In genomic region chr3:100712140-100712539, GRCm38 (mm10) we compare ENCODE assay signal across 18 mouse cellular contexts. TPM values are rescaled to one million over a fixed set of nuclear protein-coding genes. Genes with fewer than 3 reads are reported as not detected.
DNase-seq lines count a peak whose midpoint lies in the region; ATAC-seq and TF ChIP-seq lines count a peak whose summit lies in the region.
"Had no signal": no experiment of that assay in that cellular context is flagged by ENCODE, and none has a peak within 500 bp of the region (broad histone marks: within the 10 kb centered on the region; RNA-seq: fewer than 3 reads in every experiment).

No protein-coding gene starts in this region.

- TF ChIP-seq CTCF in lung, postnatal 0 days (IDR thresholded peaks at IDR 0.05), result no peak
- no peak for TF ChIP-seq CTCF in lung, adult 2 months (IDR thresholded peaks at IDR 0.05; ENCODE audit: insufficient read depth, low read length)

- peak; percentile 34 for DNase-seq in embryo, embryonic 10 days (ENCODE audit: low spot score)
- no peak for DNase-seq in embryo, embryonic 9.5 days (ENCODE audit: extremely low spot score)
- DNase-seq in lung, postnatal 0 days (ENCODE audit: low spot score), result peak; percentile 48
- DNase-seq in lung, adult 2 months, result no peak
- DNase-seq in cerebellum, adult 11-12 months, result no peak
- DNase-seq in cerebellum, postnatal 36 days, result no peak
- DNase-seq: adrenal gland, adult 8-10 months; cerebellum, adult 18-20 months; kidney, postnatal 4 days; lung, postnatal 14 days; right cerebral cortex, adult 18-20 months had no signal

- TF ChIP-seq POLR2A in lung, adult 2 months (IDR thresholded peaks at IDR 0.05; ENCODE audit: borderline replicate concordance, extremely low read depth, low read depth, low read length), result no peak

- 25% methylated on average over 7 of the region's 7 CpGs for WGBS in lung, postnatal 0 days
- WGBS in lung, adult 2 months, result 26% methylated on average over 7 of the region's 7 CpGs

- H3K4me2 ChIP-seq in lung, postnatal 0 days (replicated peaks; ENCODE audit: low read depth, low read length), result no peak overlapping the region
- H3K4me2 ChIP-seq: forebrain, embryonic 12.5 days; heart, embryonic 15.5 days; midbrain, embryonic 12.5 days had no signal

- H3K4me3 ChIP-seq in lung, postnatal 0 days (ENCODE audit: low read depth, low read length), result no peak overlapping the region
- no peak overlapping the region for H3K4me3 ChIP-seq in lung, adult 2 months (replicated peaks; ENCODE audit: extremely low read depth, low read depth, low read length)
- H3K4me3 ChIP-seq: forebrain, embryonic 12.5 days; heart, embryonic 15.5 days; hindbrain, embryonic 10.5 days; midbrain, embryonic 12.5 days; myocyte had no signal

- no peak for TF ChIP-seq EP300 in lung, postnatal 0 days (IDR thresholded peaks at IDR 0.05)

- no peaks in the 10 kb centered on the region for H3K36me3 ChIP-seq in lung, postnatal 0 days (ENCODE audit: insufficient read depth, low read length)
- H3K36me3 ChIP-seq: forebrain, embryonic 12.5 days; heart, embryonic 15.5 days; hindbrain, embryonic 10.5 days; midbrain, embryonic 12.5 days had no signal

- H3K9me3 ChIP-seq in lung, postnatal 0 days (ENCODE audit: low read length), result no peaks in the 10 kb centered on the region
- H3K9me3 ChIP-seq: forebrain, embryonic 12.5 days; heart, embryonic 15.5 days; hindbrain, embryonic 10.5 days; midbrain, embryonic 12.5 days had no signal

- no peak overlapping the region for H3K27ac ChIP-seq in lung, postnatal 0 days (ENCODE audit: low read length)
- H3K27ac ChIP-seq: forebrain, embryonic 12.5 days; heart, embryonic 15.5 days; hindbrain, embryonic 10.5 days; midbrain, embryonic 12.5 days had no signal

- no peaks in the 10 kb centered on the region for H3K27me3 ChIP-seq in lung, postnatal 0 days (replicated peaks; ENCODE audit: insufficient read depth, low read length)
- H3K27me3 ChIP-seq: forebrain, embryonic 12.5 days; heart, embryonic 15.5 days; midbrain, embryonic 12.5 days had no signal

- ATAC-seq in lung, postnatal 0 days, result peak; percentile 65
- peak; percentile 97 for ATAC-seq in common myeloid progenitor, adult 5-6 weeks (replicated peaks; ENCODE audit: low read depth, poor library complexity, severe bottlenecking)
- peak; percentile 71 for ATAC-seq in monocyte, adult 5-6 weeks (replicated peaks; ENCODE audit: insufficient number of reproducible peaks, low FRiP score, low TSS enrichment, poor library complexity, severe bottlenecking)

- no peak overlapping the region for H3K9ac ChIP-seq in lung, postnatal 0 days (replicated peaks; ENCODE audit: low read depth)
- H3K9ac ChIP-seq: forebrain, embryonic 12.5 days; heart, embryonic 15.5 days; midbrain, embryonic 12.5 days had no signal

- no peaks in the 10 kb centered on the region for H3K4me1 ChIP-seq in lung, postnatal 0 days (ENCODE audit: insufficient read depth, low read depth, low read length)
- no peaks in the 10 kb centered on the region for H3K4me1 ChIP-seq in lung, adult 2 months (ENCODE audit: control insufficient read depth, insufficient read depth, low read length)
- H3K4me1 ChIP-seq: forebrain, embryonic 12.5 days; midbrain, embryonic 12.5 days had no signal

RNA-seq across cellular contexts. Expression of gene Man1a2, which starts 26.8 kb away (rescaled TPM):
- 74.3 and 74.4 TPM in 2 replicates for polyA plus RNA-seq in lung, postnatal 0 days (2015; fragmentation: Nextera tagmentation; extraction: Ambion mirVana)
- 11.2 and 22.4 TPM in 2 replicates for polyA plus RNA-seq in lung, adult 2 months (2012; rRNA removed)
- 72.5 and 107 TPM in 2 replicates for total RNA-seq in common myeloid progenitor, adult 5-6 weeks (2017)
- 56.4 to 88.2 TPM (median 78.2 TPM) in 3 replicates for total RNA-seq in monocyte, adult 5-6 weeks (2017)

Comparison
In these comparisons a context has a peak if more than half of its experiments do, and no peak if none do; other contexts are left out.
1. DNase-seq: peak in embryo, embryonic 10 days (single experiment) and lung, postnatal 0 days (single experiment); none in embryo, embryonic 9.5 days (single experiment), lung, adult 2 months (single experiment), cerebellum, adult 11-12 months (single experiment) and cerebellum, postnatal 36 days (0 of 2).
2. Peak in every context shown above with its lines, with median percentiles within 50 percentile points of each other: ATAC-seq.